Mouse (Mus musculus): ENCODE measurements at regions not wholly inside any gene's neighbourhood (a gene's known extent, or its start where the extent isn't known, plus 50 kb on each side); places are given as distances from the start of the nearest gene placed in this dataset.

DNA sequence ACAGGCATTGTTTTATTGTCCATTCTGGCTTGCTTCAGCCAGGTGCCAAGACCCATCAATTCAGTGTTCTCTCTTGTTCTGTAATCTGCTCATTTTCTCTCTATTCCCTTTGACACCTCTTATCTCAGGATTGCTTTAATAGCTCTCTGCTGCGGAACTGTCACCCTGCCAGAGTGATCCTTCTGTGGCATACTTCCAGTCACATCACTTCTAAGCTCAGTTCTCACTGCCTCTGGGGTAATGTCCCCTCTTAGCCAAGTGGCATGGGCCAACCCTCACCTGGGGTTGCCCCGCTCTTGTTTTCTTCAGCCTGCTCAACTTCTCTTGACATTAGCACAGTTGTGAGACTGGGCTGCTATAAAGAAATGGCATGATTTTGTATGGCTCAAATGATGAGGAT is 183.9 kb upstream of the Eef2kmt start:
- H3K27me3 ChIP-seq (ENCODE audit: control insufficient read depth, insufficient read depth, low read length), result no peaks in the 10 kb centered on the region
- no peak overlapping the region for H3K27ac ChIP-seq (ENCODE audit: low read length)
- H3K9me3 ChIP-seq (replicated peaks; ENCODE audit: control insufficient read depth, low read length), result no peaks in the 10 kb centered on the region
- 76% methylated on average over 2 of the region's 2 CpGs for WGBS
- H3K36me3 ChIP-seq (ENCODE audit: control insufficient read depth, insufficient read depth, low read length), result no peaks in the 10 kb centered on the region
- no peak for ATAC-seq (ENCODE audit: insufficient read depth, low FRiP score)
- H3K4me3 ChIP-seq (replicated peaks; ENCODE audit: low read length), result no peak overlapping the region
- H3K4me1 ChIP-seq (ENCODE audit: control insufficient read depth, insufficient read depth, low read length), result no peaks in the 10 kb centered on the region
- no peak overlapping the region for H3K9ac ChIP-seq (ENCODE audit: low read length)
- no peak overlapping the region for H3K4me2 ChIP-seq (ENCODE audit: low read depth, low read length)

DNA sequence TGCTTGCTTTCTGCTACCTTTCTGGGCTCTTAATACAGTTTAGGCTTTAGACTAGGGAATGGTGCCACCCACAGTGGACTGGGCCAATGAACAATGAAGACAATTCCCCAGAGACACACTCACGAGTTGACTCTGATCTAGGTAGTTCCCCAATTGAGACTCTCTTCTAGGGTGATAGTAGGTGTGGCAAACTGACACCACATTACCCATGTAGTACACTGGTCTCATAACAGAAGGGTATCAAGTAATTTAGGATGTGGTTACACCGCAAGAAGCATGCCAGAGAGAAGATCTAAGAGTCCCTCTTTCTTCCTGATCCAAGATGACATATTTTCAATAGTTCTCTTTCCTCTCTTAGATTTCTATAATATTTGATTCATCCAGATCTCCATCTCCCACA is 182.6 kb upstream of the Eef2kmt start:
- no peaks in the 10 kb centered on the region for H3K4me1 ChIP-seq (ENCODE audit: control insufficient read depth, insufficient read depth, low read length)
- no peak overlapping the region for H3K9ac ChIP-seq (ENCODE audit: low read length)
- no peak overlapping the region for H3K27ac ChIP-seq (ENCODE audit: low read length)
- no peaks in the 10 kb centered on the region for H3K27me3 ChIP-seq (ENCODE audit: control insufficient read depth, insufficient read depth, low read length)
- no peaks in the 10 kb centered on the region for H3K36me3 ChIP-seq (ENCODE audit: control insufficient read depth, insufficient read depth, low read length)
- no peak overlapping the region for H3K4me2 ChIP-seq (ENCODE audit: low read depth, low read length)
- H3K4me3 ChIP-seq (replicated peaks; ENCODE audit: low read length), result no peak overlapping the region
- ATAC-seq (ENCODE audit: insufficient read depth, low FRiP score), result no peak
- H3K9me3 ChIP-seq (replicated peaks; ENCODE audit: control insufficient read depth, low read length), result no peaks in the 10 kb centered on the region
- 81% methylated on average over 2 of the region's 2 CpGs for WGBS

DNA sequence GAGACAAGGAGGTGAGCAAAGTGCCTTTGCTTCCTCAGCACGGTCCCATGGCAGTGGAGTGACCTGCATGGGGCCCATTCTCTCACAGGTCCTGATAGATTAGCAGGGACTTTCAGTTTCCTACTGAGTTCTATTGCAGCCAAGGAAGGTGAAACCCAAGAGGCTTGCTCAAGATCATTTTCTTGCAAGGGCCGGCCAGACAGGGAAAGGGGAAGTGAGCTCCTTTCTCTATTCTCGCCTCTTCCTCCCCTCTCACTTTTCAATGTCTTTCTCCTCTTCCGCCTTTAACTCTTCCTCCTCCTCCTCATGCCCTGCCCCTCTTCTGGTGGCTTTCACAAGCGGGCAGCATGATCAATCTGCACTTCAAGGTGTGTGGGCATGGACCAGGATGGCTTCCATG is 175.9 kb upstream of the Eef2kmt start:
- no peak overlapping the region for H3K4me2 ChIP-seq (ENCODE audit: low read depth, low read length)
- H3K4me1 ChIP-seq (ENCODE audit: control insufficient read depth, insufficient read depth, low read length), result no peaks in the 10 kb centered on the region
- 69% methylated on average over 5 of the region's 5 CpGs for WGBS
- no peak overlapping the region for H3K4me3 ChIP-seq (replicated peaks; ENCODE audit: low read length)
- H3K36me3 ChIP-seq (ENCODE audit: control insufficient read depth, insufficient read depth, low read length), result no peaks in the 10 kb centered on the region
- no peak for ATAC-seq (ENCODE audit: insufficient read depth, low FRiP score)
- no peak overlapping the region for H3K9ac ChIP-seq (ENCODE audit: low read length)
- no peaks in the 10 kb centered on the region for H3K27me3 ChIP-seq (ENCODE audit: control insufficient read depth, insufficient read depth, low read length)
- no peak overlapping the region for H3K27ac ChIP-seq (ENCODE audit: low read length)
- H3K9me3 ChIP-seq (replicated peaks; ENCODE audit: control insufficient read depth, low read length), result no peaks in the 10 kb centered on the region

DNA sequence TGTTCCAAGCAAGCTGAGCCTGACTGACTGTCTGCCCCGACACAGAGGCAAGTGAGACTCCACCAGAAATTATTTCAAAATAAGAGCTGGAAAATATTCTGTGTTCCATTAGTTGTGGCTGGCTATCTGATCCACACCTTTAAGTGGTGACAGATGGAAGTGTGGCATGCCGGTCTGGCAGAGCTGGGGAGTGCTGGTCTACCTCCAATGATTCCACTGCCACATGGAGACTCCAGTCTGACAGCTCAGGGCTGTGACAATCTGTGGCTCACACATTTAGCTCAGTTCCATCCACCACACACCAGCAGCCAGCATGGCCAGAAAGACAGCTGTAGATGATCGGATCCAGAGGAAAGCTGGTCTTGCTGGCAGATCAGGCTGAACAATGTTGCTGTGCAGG is 175.3 kb upstream of the Eef2kmt start:
- H3K27me3 ChIP-seq (ENCODE audit: control insufficient read depth, insufficient read depth, low read length), result no peaks in the 10 kb centered on the region
- H3K4me2 ChIP-seq (ENCODE audit: low read depth, low read length), result no peak overlapping the region
- no peak overlapping the region for H3K4me3 ChIP-seq (replicated peaks; ENCODE audit: low read length)
- ATAC-seq (ENCODE audit: insufficient read depth, low FRiP score), result no peak
- H3K9me3 ChIP-seq (replicated peaks; ENCODE audit: control insufficient read depth, low read length), result no peaks in the 10 kb centered on the region
- no peak overlapping the region for H3K9ac ChIP-seq (ENCODE audit: low read length)
- no peak overlapping the region for H3K27ac ChIP-seq (ENCODE audit: low read length)
- H3K36me3 ChIP-seq (ENCODE audit: control insufficient read depth, insufficient read depth, low read length), result no peaks in the 10 kb centered on the region
- 69% methylated on average over 3 of the region's 3 CpGs for WGBS
- H3K4me1 ChIP-seq (ENCODE audit: control insufficient read depth, insufficient read depth, low read length), result no peaks in the 10 kb centered on the region

DNA sequence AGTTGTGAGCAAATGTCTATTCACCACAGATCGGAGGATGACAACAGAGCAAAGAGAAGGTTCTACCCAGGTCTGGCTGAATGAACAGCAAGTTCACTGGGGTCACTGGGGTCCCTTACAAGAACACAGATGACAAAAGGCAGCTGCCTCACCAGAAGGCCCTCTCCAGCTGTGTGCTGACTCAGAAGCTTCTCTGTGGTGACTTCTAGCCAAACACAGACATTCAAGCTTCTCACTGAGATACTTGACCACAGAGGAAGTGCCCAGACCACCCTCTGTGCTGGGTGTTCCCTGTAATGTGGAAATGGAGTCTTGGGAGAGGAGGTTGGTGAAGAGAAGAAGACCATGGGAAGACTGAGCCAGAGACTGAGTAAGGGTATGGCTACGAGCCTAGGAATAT is 173.7 kb upstream of the Eef2kmt start:
- no peak for ATAC-seq (ENCODE audit: insufficient read depth, low FRiP score)
- WGBS, result 75% methylated on average over 2 of the region's 2 CpGs

DNA sequence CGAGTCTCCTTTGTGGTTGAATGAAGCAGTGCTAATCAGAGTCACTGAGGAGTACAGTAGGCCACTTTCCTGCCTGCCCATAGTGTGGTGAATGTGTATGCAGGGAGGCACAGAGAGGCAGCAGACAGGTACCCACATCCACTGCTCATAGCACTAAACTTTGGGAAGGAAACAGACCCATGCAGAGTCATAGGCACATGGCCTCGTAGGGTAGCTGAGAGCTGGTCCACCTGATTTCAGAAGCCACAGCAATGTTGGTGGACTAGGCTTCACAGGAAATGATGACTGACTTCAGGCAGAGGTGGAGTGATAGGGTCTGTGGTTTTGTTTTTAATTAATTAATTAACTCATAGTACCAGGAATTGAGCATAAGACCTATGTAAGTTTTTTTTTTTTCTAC is 170.1 kb upstream of the Eef2kmt start:
- H3K27ac ChIP-seq (ENCODE audit: low read length), result no peak overlapping the region
- no peak overlapping the region for H3K9ac ChIP-seq (ENCODE audit: low read length)
- ATAC-seq (ENCODE audit: insufficient read depth, low FRiP score), result no peak
- no peaks in the 10 kb centered on the region for H3K36me3 ChIP-seq (ENCODE audit: control insufficient read depth, insufficient read depth, low read length)
- no peak overlapping the region for H3K4me2 ChIP-seq (ENCODE audit: low read depth, low read length)
- no peak overlapping the region for H3K4me3 ChIP-seq (replicated peaks; ENCODE audit: low read length)
- no peaks in the 10 kb centered on the region for H3K4me1 ChIP-seq (ENCODE audit: control insufficient read depth, insufficient read depth, low read length)
- no peaks in the 10 kb centered on the region for H3K9me3 ChIP-seq (replicated peaks; ENCODE audit: control insufficient read depth, low read length)
- H3K27me3 ChIP-seq (ENCODE audit: control insufficient read depth, insufficient read depth, low read length), result no peaks in the 10 kb centered on the region
- 82% methylated on average over 2 of the region's 2 CpGs for WGBS

More for the DNA sequence above, 173.7 kb upstream of the Eef2kmt start:
- no peaks in the 10 kb centered on the region for H3K36me3 ChIP-seq (ENCODE audit: control insufficient read depth, insufficient read depth, low read length)
- no peak overlapping the region for H3K4me3 ChIP-seq (replicated peaks; ENCODE audit: low read length)
- no peak overlapping the region for H3K27ac ChIP-seq (ENCODE audit: low read length)
- H3K9ac ChIP-seq (ENCODE audit: low read length), result no peak overlapping the region
- H3K4me1 ChIP-seq (ENCODE audit: control insufficient read depth, insufficient read depth, low read length), result no peaks in the 10 kb centered on the region
- no peaks in the 10 kb centered on the region for H3K9me3 ChIP-seq (replicated peaks; ENCODE audit: control insufficient read depth, low read length)
- no peaks in the 10 kb centered on the region for H3K27me3 ChIP-seq (ENCODE audit: control insufficient read depth, insufficient read depth, low read length)
- no peak overlapping the region for H3K4me2 ChIP-seq (ENCODE audit: low read depth, low read length)

DNA sequence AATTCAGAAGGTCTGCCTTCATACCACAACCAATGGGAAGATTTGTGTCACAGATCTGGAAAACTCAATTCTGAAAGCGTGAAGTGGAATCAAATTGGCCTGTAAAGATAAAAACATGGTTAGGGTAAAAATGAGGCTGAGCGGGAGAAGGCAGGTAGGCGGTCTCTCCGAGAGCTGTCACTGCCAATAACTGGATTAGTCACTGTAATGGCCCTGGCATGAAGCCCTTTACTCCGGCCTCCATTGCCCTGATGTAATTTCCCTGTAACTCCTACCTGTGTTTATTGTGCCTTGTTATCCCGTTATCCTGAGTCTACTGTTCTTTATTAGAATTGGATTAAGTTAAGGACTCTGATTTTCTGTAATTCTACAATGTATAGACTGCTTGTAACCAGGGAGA is 166.3 kb upstream of the Eef2kmt start:
- H3K4me1 ChIP-seq (ENCODE audit: control insufficient read depth, insufficient read depth, low read length), result no peaks in the 10 kb centered on the region
- no peaks in the 10 kb centered on the region for H3K36me3 ChIP-seq (ENCODE audit: control insufficient read depth, insufficient read depth, low read length)
- no peaks in the 10 kb centered on the region for H3K27me3 ChIP-seq (ENCODE audit: control insufficient read depth, insufficient read depth, low read length)
- no peak overlapping the region for H3K4me3 ChIP-seq (replicated peaks; ENCODE audit: low read length)
- no peak overlapping the region for H3K9ac ChIP-seq (ENCODE audit: low read length)
- no peak overlapping the region for H3K27ac ChIP-seq (ENCODE audit: low read length)
- no peak overlapping the region for H3K4me2 ChIP-seq (ENCODE audit: low read depth, low read length)
- ATAC-seq (ENCODE audit: insufficient read depth, low FRiP score), result no peak
- no peaks in the 10 kb centered on the region for H3K9me3 ChIP-seq (replicated peaks; ENCODE audit: control insufficient read depth, low read length)
- 86% methylated on average over 6 of the region's 6 CpGs for WGBS

DNA sequence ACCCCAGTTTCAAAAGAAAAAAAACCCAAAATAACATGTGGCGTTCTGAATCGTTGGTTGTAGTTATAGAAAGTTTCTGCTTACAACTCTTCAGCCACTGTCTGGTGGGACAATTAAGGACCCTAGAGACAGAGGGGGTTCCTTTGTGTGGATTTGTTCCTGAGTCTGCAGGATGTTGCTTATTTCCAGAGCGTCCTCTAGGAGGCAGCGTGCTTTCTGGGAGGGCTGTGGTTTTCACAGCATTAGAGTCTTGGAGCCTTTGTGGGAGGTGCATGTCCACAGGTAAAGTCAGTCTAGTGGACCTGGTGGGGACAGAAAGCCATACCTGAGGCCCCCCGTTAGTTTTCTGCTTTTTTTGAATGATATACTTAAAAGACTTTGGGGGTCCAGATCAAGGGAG is 165.8 kb upstream of the Eef2kmt start:
- no peak for ATAC-seq (ENCODE audit: insufficient read depth, low FRiP score)
- no peak overlapping the region for H3K4me3 ChIP-seq (replicated peaks; ENCODE audit: low read length)
- no peak overlapping the region for H3K27ac ChIP-seq (ENCODE audit: low read length)
- H3K4me1 ChIP-seq (ENCODE audit: control insufficient read depth, insufficient read depth, low read length), result no peaks in the 10 kb centered on the region
- H3K4me2 ChIP-seq (ENCODE audit: low read depth, low read length), result no peak overlapping the region
- H3K9ac ChIP-seq (ENCODE audit: low read length), result no peak overlapping the region
- no peaks in the 10 kb centered on the region for H3K27me3 ChIP-seq (ENCODE audit: control insufficient read depth, insufficient read depth, low read length)
- 72% methylated on average over 5 of the region's 5 CpGs for WGBS
- no peaks in the 10 kb centered on the region for H3K36me3 ChIP-seq (ENCODE audit: control insufficient read depth, insufficient read depth, low read length)
- H3K9me3 ChIP-seq (replicated peaks; ENCODE audit: control insufficient read depth, low read length), result no peaks in the 10 kb centered on the region

DNA sequence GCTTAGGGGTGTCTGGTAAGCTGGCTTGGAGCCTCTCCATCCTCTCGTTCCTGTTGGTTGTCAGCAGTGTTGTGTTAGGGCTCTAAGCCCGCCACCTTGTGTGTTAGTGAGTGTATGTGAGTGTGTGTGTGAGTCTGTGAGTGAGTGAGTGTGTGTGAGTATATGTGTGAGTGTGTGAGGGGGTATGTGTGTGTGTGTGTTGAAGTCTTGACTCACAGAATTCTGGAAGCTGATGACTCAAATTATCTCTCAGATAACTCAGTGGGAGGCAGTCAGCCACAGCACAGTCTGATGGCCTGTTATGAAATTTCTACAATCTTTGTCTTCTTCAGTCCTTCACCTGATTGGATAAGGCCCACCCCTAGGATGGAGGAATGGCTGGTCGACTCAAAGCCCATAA is 163.7 kb upstream of the Eef2kmt start:
- Histone ChIP-seq H3K36me3 (ENCODE audit: control insufficient read depth, insufficient read depth, low read length) (no peaks in the 10 kb centered on the region), H3K4me3 (replicated peaks; ENCODE audit: low read length) (no peak overlapping the region), H3K9ac (ENCODE audit: low read length) (no peak overlapping the region), H3K4me1 (ENCODE audit: control insufficient read depth, insufficient read depth, low read length) (no peaks in the 10 kb centered on the region), H3K27ac (ENCODE audit: low read length) (no peak overlapping the region), H3K4me2 (ENCODE audit: low read depth, low read length) (no peak overlapping the region), H3K9me3 (replicated peaks; ENCODE audit: control insufficient read depth, low read length) (no peaks in the 10 kb centered on the region), H3K27me3 (ENCODE audit: control insufficient read depth, insufficient read depth, low read length) (no peaks in the 10 kb centered on the region)
- no peak for ATAC-seq (ENCODE audit: insufficient read depth, low FRiP score)
- WGBS, result 86% methylated on average over 3 of the region's 3 CpGs
